Mouse (Mus musculus) cerebellum, postnatal 36 days (tissue): Measurements from ENCODE around the gene Gm17175.
"Not testable (repeated sequence)": the region's sequence is repeated elsewhere in the genome, so short reads cannot be mapped to it uniquely, and the experiment has no call there.

ENCODE experiments used
- DNase-seq, 2 experiments: peaks; one replicate each; pipeline ENCODE4 v3.0.0; 2021 to 2022; ENCODE audit warnings: mixed read lengths in 2 of 2

The Gm17175 gene

GRCm38 (mm10) chr14:51573963-51574362 lies at the start of gene Gm17175:
Gene Gm17175, minus strand, starts transcription at chr14:51574063.
- DNase-seq, result not testable (repeated sequence)

GRCm38 (mm10) chr14:51611210-51611609 lies 37.3 kb upstream of the Gm17175 start, which contains the start of gene Gm17078:
Gene Gm17078, minus strand, starts transcription at chr14:51611310.
- no peak for DNase-seq

- DNase-seq, result not testable (repeated sequence)
Measured at GRCm38 (mm10) chr14:51592039-51592438, 18.2 kb upstream of the Gm17175 start, which contains the start of gene Gm17174. Gene Gm17174, minus strand, starts transcription at chr14:51592139.

GRCm38 (mm10) chr14:51552490-51552889 lies 21.4 kb downstream of the Gm17175 start, which contains the start of gene Gm5622:
Gene Gm5622, plus strand, starts transcription at chr14:51552790.
- no peak for DNase-seq
